Mouse (Mus musculus) C2C12 (cell line): ENCODE measurements around the gene Prss53. TPM values are rescaled to one million over a fixed set of nuclear protein-coding genes. Genes with fewer than 3 reads are reported as not detected.
"Not testable (repeated sequence)": the region's sequence is repeated elsewhere in the genome, so short reads cannot be mapped to it uniquely, and the experiment has no call there.

Experiments used
- H3K27me3 ChIP-seq: one replicate; pipeline ENCODE4 v1.6.1; 2011; ENCODE audit not compliant: control insufficient read depth, insufficient read depth, insufficient read length
- H3K36me3 ChIP-seq: one replicate; pipeline ENCODE4 v1.6.1; 2011; ENCODE audit not compliant: control insufficient read depth, insufficient read depth
- H3K4me3 ChIP-seq: one replicate; pipeline ENCODE4 v1.5.1; 2011; ENCODE audit warnings: mild to moderate bottlenecking, control low read depth; ENCODE audit not compliant: poor library complexity, insufficient read depth, severe bottlenecking
- H3K79me2 ChIP-seq: one replicate; pipeline ENCODE4 v1.6.1; 2011; ENCODE audit not compliant: control insufficient read depth, insufficient read depth
- H3K79me3 ChIP-seq: one replicate; pipeline ENCODE4 v1.6.1; 2011; ENCODE audit warnings: low read depth, control low read depth
- H3ac ChIP-seq: one replicate; pipeline ENCODE3; 2011; ENCODE audit warnings: low read depth; ENCODE audit not compliant: control insufficient read depth, insufficient read length
- CEBPB ChIP-seq: IDR thresholded peaks from one replicate; pipeline ENCODE4 v1.6.1; 2011; ENCODE audit warnings: low read depth, mild to moderate bottlenecking, control low read depth, moderate library complexity
- CTCF ChIP-seq: IDR thresholded peaks from one replicate; pipeline ENCODE4 v1.5.1; 2011; ENCODE audit not compliant: control insufficient read depth, insufficient read depth, insufficient read length
- FOSL1 ChIP-seq: IDR thresholded peaks from one replicate; pipeline ENCODE4 v1.8.0; 2011; ENCODE audit warnings: mild to moderate bottlenecking, low read length; ENCODE audit not compliant: poor library complexity, insufficient read depth, severe bottlenecking
- MAX ChIP-seq: IDR thresholded peaks from one replicate; pipeline ENCODE4 v1.6.1; 2011; ENCODE audit warnings: mild to moderate bottlenecking, control low read depth
- MYOD1 ChIP-seq: IDR thresholded peaks from one replicate; pipeline ENCODE4 v1.6.1; 2011; ENCODE audit warnings: low read depth; ENCODE audit not compliant: control insufficient read depth, insufficient read length
- MYOG ChIP-seq: IDR thresholded peaks from one replicate; pipeline ENCODE4 v1.6.1; 2011; ENCODE audit not compliant: control insufficient read depth, insufficient read length; ENCODE audit errors: extremely low read depth
- USF1 ChIP-seq: IDR thresholded peaks from one replicate; pipeline ENCODE4 v1.6.1; 2011; ENCODE audit warnings: low read depth, mild to moderate bottlenecking, control low read depth, moderate library complexity
- polyA plus RNA-seq: library from polyadenylated mRNA; unstranded; fragments of >200 nt; fragmentation: generic; extraction: Trizol; gene quantifications from one replicate; pipeline ENCODE4 v1.2.1, GENCODE M21; 2012; ENCODE audit warnings: missing spikeins

The Prss53 gene
- polyA plus RNA-seq, 1 experiment: 0.50 TPM

DNA sequence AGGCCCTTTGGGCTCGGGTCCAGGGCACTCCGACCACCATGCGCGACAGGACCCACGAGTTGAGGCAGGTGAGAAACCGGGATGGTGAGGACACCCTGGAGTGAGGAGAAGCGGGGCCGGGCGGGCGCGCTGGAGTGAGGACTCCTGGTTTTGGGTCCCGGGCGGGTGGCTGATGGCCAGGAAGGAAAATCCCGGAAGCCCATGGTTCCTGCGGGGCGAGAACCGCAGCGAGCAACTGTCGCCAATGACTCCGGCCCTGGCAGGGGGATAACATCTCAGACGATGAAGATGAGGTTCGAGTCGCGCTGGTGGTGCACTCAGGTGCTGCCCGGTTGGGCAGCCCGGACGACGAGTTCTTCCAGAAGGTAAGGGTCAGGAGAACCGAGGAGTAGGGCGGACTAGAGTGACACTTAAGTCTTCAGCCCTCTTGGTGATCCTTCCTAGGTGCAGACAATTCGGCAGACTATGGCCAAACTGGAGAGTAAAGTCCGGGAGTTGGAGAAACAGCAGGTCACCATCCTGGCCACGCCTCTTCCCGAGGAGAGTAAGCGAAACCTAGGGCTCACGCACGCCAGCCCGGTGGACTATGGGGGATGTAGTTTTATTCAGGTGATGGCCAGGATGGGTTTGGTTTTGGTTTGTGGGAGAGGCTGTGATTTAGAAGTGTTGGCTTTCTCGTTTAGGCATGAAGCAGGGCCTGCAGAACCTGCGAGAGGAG is 48.6 kb downstream of the Prss53 start:
- Histone ChIP-seq H3ac (peak overlapping the region; percentile 95), H3K36me3 (peaks cover 35% of the 10 kb centered on the region), H3K79me3 (peaks cover 2% of the 10 kb centered on the region), H3K79me2 (peaks cover 12% of the 10 kb centered on the region), H3K27me3 (no peaks in the 10 kb centered on the region), H3K4me3 (peak overlapping the region; percentile 74)
- no peak for TF ChIP-seq MYOD1
- TF ChIP-seq MAX: no peak
- TF ChIP-seq MYOG: no peak
- TF ChIP-seq FOSL1: no peak
- no peak for TF ChIP-seq USF1
- no peak for TF ChIP-seq CEBPB
- TF ChIP-seq CTCF: no peak

DNA sequence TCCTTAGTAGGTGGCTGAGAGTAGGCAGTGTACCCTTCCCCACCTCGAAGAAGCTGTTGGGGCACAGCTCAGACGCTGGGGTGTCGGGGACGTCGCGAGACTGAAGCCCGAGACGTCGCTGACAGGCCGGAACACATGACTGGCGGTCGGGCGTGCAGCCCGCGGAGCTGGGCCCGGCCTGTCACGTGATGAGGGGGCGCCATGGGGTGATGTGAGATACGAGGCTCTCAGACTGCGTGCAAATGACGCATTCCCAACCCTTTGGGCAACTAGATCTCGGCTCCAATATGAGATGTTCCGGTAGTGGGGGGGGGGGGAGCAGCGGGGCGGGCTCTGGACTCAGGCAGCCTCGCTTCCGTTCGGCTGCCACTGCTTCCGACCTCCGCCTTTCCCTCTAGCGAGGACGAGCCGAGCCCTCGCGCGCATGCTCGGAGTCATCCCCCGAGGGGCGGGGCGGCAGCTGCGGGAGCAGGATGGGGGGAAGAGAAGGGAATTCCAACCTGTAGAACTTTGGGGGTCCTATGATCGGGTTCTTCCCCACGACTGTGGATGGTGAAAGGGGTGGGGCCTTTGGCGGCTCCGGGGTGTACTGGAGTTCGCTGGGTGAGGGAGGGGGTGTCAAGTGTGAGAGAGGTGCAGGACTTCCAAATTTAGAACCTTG is 49.3 kb downstream of the Prss53 start:
- Histone ChIP-seq H3K36me3 (peaks cover 29% of the 10 kb centered on the region), H3K4me3 (peak overlapping the region; percentile 74), H3K79me3 (peaks cover 2% of the 10 kb centered on the region), H3K79me2 (peaks cover 12% of the 10 kb centered on the region), H3ac (peak overlapping the region; percentile 95), H3K27me3 (no peaks in the 10 kb centered on the region)
- no peak for TF ChIP-seq MYOD1
- peak; percentile 94 for TF ChIP-seq USF1
- TF ChIP-seq MAX: peak; percentile 96

DNA sequence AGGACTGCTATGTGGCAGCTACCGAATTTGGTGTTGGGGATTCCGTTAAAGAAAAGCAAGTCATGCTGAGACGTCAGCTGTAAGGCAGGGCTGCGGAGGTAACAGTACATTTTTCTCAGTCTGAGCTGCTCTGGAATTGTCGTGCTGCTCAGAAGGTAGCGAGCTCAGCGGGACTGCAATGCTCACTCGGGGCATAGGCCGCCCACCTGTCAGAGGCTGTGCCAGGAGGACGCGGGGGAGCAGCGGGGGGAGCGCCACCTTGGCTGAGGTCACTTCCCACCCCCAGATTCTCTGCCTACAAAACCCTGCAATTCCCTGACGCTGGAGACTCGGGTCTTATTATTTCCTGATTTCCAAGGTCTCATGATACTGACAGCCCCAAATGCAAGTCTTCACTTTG is 49.9 kb downstream of the Prss53 start:
- TF ChIP-seq MYOG: no peak
- no peak for TF ChIP-seq CTCF
- TF ChIP-seq MYOD1: no peak
- TF ChIP-seq MAX: no peak
- Histone ChIP-seq H3K36me3 (peaks cover 24% of the 10 kb centered on the region), H3K27me3 (no peaks in the 10 kb centered on the region), H3K79me2 (peaks cover 12% of the 10 kb centered on the region), H3ac (no peak overlapping the region), H3K79me3 (peaks cover 2% of the 10 kb centered on the region), H3K4me3 (no peak overlapping the region)

DNA sequence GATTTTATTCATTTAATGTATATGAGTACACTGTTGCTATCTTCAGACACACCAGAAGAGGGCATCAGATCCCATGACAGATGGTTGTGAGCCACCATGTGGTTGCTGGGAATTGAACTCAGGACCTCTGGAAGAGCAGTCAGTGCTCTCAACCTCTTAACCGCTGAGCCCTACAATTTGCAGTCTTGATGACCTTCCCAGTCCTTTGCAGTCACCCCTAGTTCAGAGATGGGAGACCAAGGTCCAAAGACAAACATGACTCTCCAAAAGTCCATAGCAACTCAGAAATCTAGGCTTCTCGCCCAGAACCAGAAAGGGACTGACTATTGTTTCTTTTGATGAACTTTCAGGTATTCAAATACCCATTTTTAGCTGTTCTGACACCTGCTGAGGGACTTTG is 50.7 kb downstream of the Prss53 start:
- not testable (repeated sequence) for H3K27me3 ChIP-seq, H3K79me3 ChIP-seq, H3ac ChIP-seq, H3K4me3 ChIP-seq
- H3K79me2 ChIP-seq: peaks cover 12% of the 10 kb centered on the region
- H3K36me3 ChIP-seq: peaks cover 18% of the 10 kb centered on the region

DNA sequence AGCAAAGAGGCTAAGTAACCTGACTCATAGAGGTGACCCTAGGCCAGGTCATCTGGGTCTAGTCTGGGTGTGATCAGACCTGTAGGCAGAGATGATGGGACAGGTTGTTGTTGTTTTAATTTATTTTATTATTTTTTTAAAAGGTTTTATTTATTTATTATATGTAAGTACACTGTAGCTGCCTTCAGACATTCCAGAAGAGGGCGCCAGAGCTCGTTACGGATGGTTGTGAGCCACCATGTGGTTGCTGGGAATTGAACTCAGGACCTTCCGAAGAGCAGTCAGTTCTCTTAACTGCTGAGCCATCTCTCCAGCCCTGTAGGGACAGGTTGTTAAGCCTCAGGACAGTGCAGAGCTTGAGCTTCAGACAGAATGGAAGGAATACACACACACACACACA is 52.9 kb downstream of the Prss53 start:
- H3K36me3 ChIP-seq, H3K4me3 ChIP-seq: not testable (repeated sequence)

DNA sequence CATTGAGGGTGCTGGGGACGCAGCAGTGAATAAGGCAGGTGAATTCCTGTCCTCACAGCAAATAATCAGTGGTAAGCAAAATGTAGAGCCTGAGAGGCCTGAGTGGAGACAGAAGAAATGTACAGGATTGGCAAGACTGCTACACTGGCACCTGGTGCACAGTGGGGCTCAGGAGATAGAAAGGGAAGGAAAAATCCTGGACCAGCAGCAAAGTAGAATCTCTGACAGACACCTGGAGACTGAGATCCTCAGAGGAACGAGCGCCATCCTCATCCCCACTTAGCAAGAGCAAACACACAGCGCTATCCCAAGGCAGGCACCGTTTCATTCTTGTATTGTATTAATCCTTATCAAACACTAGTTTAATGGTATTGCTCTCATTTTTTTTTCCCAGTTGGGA is 53.3 kb downstream of the Prss53 start:
- Histone ChIP-seq H3K79me3 (no peaks in the 10 kb centered on the region), H3K4me3 (no peak overlapping the region), H3ac (no peak overlapping the region), H3K36me3 (no peaks in the 10 kb centered on the region), H3K27me3 (no peaks in the 10 kb centered on the region), H3K79me2 (peaks cover 6% of the 10 kb centered on the region)
- TF ChIP-seq CTCF: no peak
- no peak for TF ChIP-seq MYOD1
- TF ChIP-seq CEBPB: no peak
- TF ChIP-seq MAX: no peak
- TF ChIP-seq USF1: no peak
- TF ChIP-seq MYOG: no peak
- TF ChIP-seq FOSL1: no peak

More for the DNA sequence above, 52.9 kb downstream of the Prss53 start:
- not testable (repeated sequence) for H3K79me2 ChIP-seq, H3K27me3 ChIP-seq, H3ac ChIP-seq, H3K79me3 ChIP-seq

Other genes starting within 250 kb of the Prss53 start
- gene Bcl7c, start 182.0 kb downstream of the Prss53 start, polyA plus RNA-seq: 132 TPM
- 9.2 TPM for gene Ctf1, start 178.2 kb downstream of the Prss53 start, polyA plus RNA-seq
- 0.13 TPM for gene Ctf2, start 158.8 kb downstream of the Prss53 start, polyA plus RNA-seq
- gene Fbxl19, start 146.4 kb downstream of the Prss53 start, polyA plus RNA-seq: 26.9 TPM
- 15.0 TPM for gene Orai3, start 121.2 kb downstream of the Prss53 start, polyA plus RNA-seq
- 20.9 TPM for gene Setd1a, start 114.3 kb downstream of the Prss53 start, polyA plus RNA-seq
- 1.4 TPM for gene Gm49388, start 105.4 kb downstream of the Prss53 start, polyA plus RNA-seq
- 8.3 TPM for gene Hsd3b7, start 90.4 kb downstream of the Prss53 start, polyA plus RNA-seq
- gene Stx4a, start 66.7 kb downstream of the Prss53 start, polyA plus RNA-seq: 50.8 TPM
- gene Stx1b, start 66.4 kb downstream of the Prss53 start, polyA plus RNA-seq: 0.01 TPM
- 15.2 TPM for gene Zfp646, start 14.7 kb downstream of the Prss53 start, polyA plus RNA-seq
- 12.1 TPM for gene Zfp668, start 14.1 kb downstream of the Prss53 start, polyA plus RNA-seq
- not detected for gene Gm21974, start 4.5 kb upstream of the Prss53 start, polyA plus RNA-seq
- 82.3 TPM for gene Vkorc1, start 4.6 kb upstream of the Prss53 start, polyA plus RNA-seq
- gene Bckdk, start 13.1 kb upstream of the Prss53 start, polyA plus RNA-seq: 52.4 TPM
- gene Kat8, start 21.5 kb upstream of the Prss53 start, polyA plus RNA-seq: 18.7 TPM
- gene Prss8, start 39.1 kb upstream of the Prss53 start, polyA plus RNA-seq: not detected
- gene Prss36, start 55.8 kb upstream of the Prss53 start, polyA plus RNA-seq: 4.7 TPM
- gene Fus, start 76.5 kb upstream of the Prss53 start, polyA plus RNA-seq: 468 TPM
- gene Pycard, start 102.9 kb upstream of the Prss53 start, polyA plus RNA-seq: 0.16 TPM
- 0.83 TPM for gene Trim72, start 113.0 kb upstream of the Prss53 start, polyA plus RNA-seq
- gene Itgam, start 171.7 kb upstream of the Prss53 start, polyA plus RNA-seq: not detected
- gene Gm49368, start 171.7 kb upstream of the Prss53 start, polyA plus RNA-seq: not detected
- gene Itgax, start 238.6 kb upstream of the Prss53 start, polyA plus RNA-seq: not detected